Mouse (Mus musculus) stomach, postnatal 0 days (tissue): ENCODE data around the gene Mau2.

ENCODE experiments used
- CTCF ChIP-seq: IDR thresholded peaks from 2 replicates; pipeline ENCODE4 v1.5.1; 2016; ENCODE audit warnings: antibody characterized with exemption, low read depth, mild to moderate bottlenecking, moderate library complexity
- EP300 ChIP-seq: optimal IDR thresholded peaks from 2 replicates; pipeline ENCODE3; 2016; ENCODE audit warnings: antibody characterized with exemption

- TF ChIP-seq CTCF (no peak), EP300 (no peak)
Measured at GRCm38 (mm10) chr8:70073682-70074081, 31.1 kb upstream of the Mau2 start.
